Mouse (Mus musculus) megakaryocyte, embryonic 14.5 days (primary cell): ENCODE data around the gene Ppp1r10.

ENCODE experiments used
- FLI1 ChIP-seq: IDR thresholded peaks from 2 replicates; pipeline ENCODE4 v1.6.1; 2012; ENCODE audit warnings: low read length, inconsistent platforms, mixed read lengths
- GATA1 ChIP-seq: IDR thresholded peaks from 3 replicates; pipeline ENCODE4 v1.6.1; 2012; ENCODE audit warnings: mixed read lengths, low read length, inconsistent platforms, borderline replicate concordance

GRCm38 (mm10) chr17:35873774-35874519 lies 42.3 kb upstream of the Ppp1r10 start:
- TF ChIP-seq GATA1 (no peak), FLI1 (no peak)
